Mouse (Mus musculus) CH12.LX (cell line): ENCODE measurements at regions not wholly inside any gene's neighbourhood (a gene's known extent, or its start where the extent isn't known, plus 50 kb on each side); places are given as distances from the start of the nearest gene placed in this dataset.
A peak's percentile ranks its signal among the peaks of the same experiment; 100 is the strongest.

ENCODE experiments used
- DNase-seq: peaks from one replicate; pipeline ENCODE4 v3.0.0-alpha.2; 2013; ENCODE audit errors: extremely low read depth
- H3K27ac ChIP-seq: 2 replicates; pipeline ENCODE4 v1.5.1; 2012; ENCODE audit warnings: low read depth, mild to moderate bottlenecking, control low read depth, moderate library complexity; ENCODE audit not compliant: insufficient read depth
- H3K27me3 ChIP-seq: replicated peaks from 2 replicates; pipeline ENCODE3; 2012; ENCODE audit warnings: inconsistent platforms
- H3K36me3 ChIP-seq, 2 experiments: replicated peaks in 1 of 2; 2 replicates each; pipeline versions ENCODE3 to v1.6.1; 2012; ENCODE audit warnings: inconsistent platforms in 1 of 2, low read length in 1 of 2, mild to moderate bottlenecking in 1 of 2, mixed read lengths in 1 of 2, moderate library complexity in 1 of 2; ENCODE audit not compliant: control insufficient read depth in 1 of 2, insufficient read depth in 1 of 2
- H3K4me1 ChIP-seq, 2 experiments: 2 replicates each; pipeline ENCODE4 v1.6.1; 2012; ENCODE audit warnings: inconsistent platforms in 1 of 2, moderate library complexity in 1 of 2; ENCODE audit not compliant: insufficient read depth in 2 of 2, control insufficient read depth in 1 of 2
- H3K4me2 ChIP-seq: 2 replicates; pipeline ENCODE4 v1.6.1; 2012; ENCODE audit warnings: low read depth, mild to moderate bottlenecking, control low read depth; ENCODE audit not compliant: poor library complexity, insufficient read depth, severe bottlenecking
- H3K4me3 ChIP-seq, 3 experiments: fragments of 150-350 bp in 1 of 3; sonication (generic) in 1 of 3; replicated peaks in 1 of 3; 2 replicates each; pipeline versions ENCODE3 to v1.5.1; 2011 to 2012; ENCODE audit warnings: low read depth in 2 of 3, low read length in 2 of 3, mild to moderate bottlenecking in 2 of 3, moderate library complexity in 2 of 3, control low read depth in 1 of 3, improper control_type of control experiment in 1 of 3, inconsistent platforms in 1 of 3, mixed read lengths in 1 of 3; ENCODE audit not compliant: poor library complexity in 1 of 3
- H3K79me2 ChIP-seq: replicated peaks from 2 replicates; pipeline ENCODE4 v1.6.1; 2012; ENCODE audit warnings: mild to moderate bottlenecking, moderate library complexity; ENCODE audit not compliant: control insufficient read depth, poor library complexity, insufficient read depth, severe bottlenecking; ENCODE audit errors: extremely low read depth
- H3K9ac ChIP-seq: 2 replicates; pipeline ENCODE4 v1.6.1; 2012; ENCODE audit warnings: low read depth, mild to moderate bottlenecking, control low read depth, moderate library complexity; ENCODE audit not compliant: insufficient read depth
- H3K9me3 ChIP-seq: replicated peaks from 2 replicates; pipeline ENCODE3; 2012; ENCODE audit warnings: low read length, inconsistent platforms, mixed read lengths
- CTCF ChIP-seq, 2 experiments: IDR thresholded peaks in 1 of 2; conservative IDR thresholded peaks in 1 of 2; 2 replicates each; pipeline ENCODE4 v1.5.1; 2011 to 2012; ENCODE audit warnings: low read depth in 2 of 2, low read length in 2 of 2, improper control_type of control experiment in 1 of 2, inconsistent platforms in 1 of 2, mild to moderate bottlenecking in 1 of 2, moderate library complexity in 1 of 2
- EP300 ChIP-seq: IDR thresholded peaks from 2 replicates; pipeline ENCODE4 v1.6.1; 2011; ENCODE audit warnings: low read length, improper control_type of control experiment
- HCFC1 ChIP-seq: IDR thresholded peaks from 2 replicates; pipeline ENCODE4 v1.6.1; 2012; ENCODE audit warnings: low read depth, mild to moderate bottlenecking, inconsistent platforms, low read length, improper control_type of control experiment
- IRF4 ChIP-seq: IDR thresholded peaks from 2 replicates; pipeline ENCODE4 v1.6.1; 2014; ENCODE audit warnings: low read depth, mild to moderate bottlenecking, inconsistent platforms, low read length, improper control_type of control experiment
- MAFK ChIP-seq: IDR thresholded peaks from 2 replicates; pipeline ENCODE4 v1.6.1; 2011; ENCODE audit warnings: low read length, improper control_type of control experiment; ENCODE audit not compliant: insufficient replicate concordance
- MEF2A ChIP-seq: IDR thresholded peaks from 2 replicates; pipeline ENCODE4 v1.6.1; 2014; ENCODE audit warnings: low read depth, mild to moderate bottlenecking, inconsistent platforms, low read length, improper control_type of control experiment, borderline replicate concordance
- MYC ChIP-seq: IDR thresholded peaks from 2 replicates; pipeline ENCODE4 v1.6.1; 2011; ENCODE audit warnings: low read depth, mild to moderate bottlenecking, improper control_type of control experiment, low read length
- POLR2AphosphoS2 ChIP-seq: IDR thresholded peaks from 2 replicates; pipeline ENCODE4 v1.6.1; 2011; ENCODE audit warnings: low read depth, low read length, improper control_type of control experiment
- RAD21 ChIP-seq: IDR thresholded peaks from 2 replicates; pipeline ENCODE4 v1.6.1; 2011; ENCODE audit warnings: low read depth, mild to moderate bottlenecking, low read length, improper control_type of control experiment, moderate library complexity
- SMC3 ChIP-seq: IDR thresholded peaks from 2 replicates; pipeline ENCODE4 v1.6.1; 2011; ENCODE audit warnings: low read depth, low read length, improper control_type of control experiment
- ZC3H11A ChIP-seq: IDR thresholded peaks from 2 replicates; pipeline ENCODE4 v1.6.1; 2012; ENCODE audit warnings: low read depth, mild to moderate bottlenecking, inconsistent platforms, low read length, improper control_type of control experiment
- ZMIZ1 ChIP-seq: IDR thresholded peaks from 2 replicates; pipeline ENCODE4 v1.6.1; 2012; ENCODE audit warnings: low read depth, mild to moderate bottlenecking, inconsistent platforms, low read length, improper control_type of control experiment
- ZNF384 ChIP-seq: IDR thresholded peaks from 2 replicates; pipeline ENCODE4 v1.6.1; 2012; ENCODE audit warnings: low read depth, low read length, improper control_type of control experiment, inconsistent platforms
- dilution Hi-C: fragments of 300-500 bp; cut with MboI; formaldehyde crosslinking; loops from 2 replicates; pipeline ENCODE4 v1.14.3; 2020; ENCODE audit warnings: low sequenced_read_pairs; ENCODE audit not compliant: extremely low pct_unique_long_range_greater_than_20kb, extremely low pct_ligation_motif_present
- in situ Hi-C: fragments of 300-500 bp; cut with MboI; formaldehyde crosslinking; loops from 3 replicates; pipeline ENCODE4 v1.14.3; 2019; ENCODE audit warnings: low sequenced_read_pairs, low pct_ligation_motif_present, low pct_unique_long_range_greater_than_20kb, mixed read lengths

GRCm38 (mm10) chr11:64727841-64728421 is 250.9 kb upstream of the Elac2 start:
- Histone ChIP-seq H3K4me1 (peaks cover 2 to 9% of the 10 kb centered on the region in 2 experiments; a peak in 2 of 4 replicates), H3K9ac (no peak overlapping the region), H3K79me2 (no peaks in the 10 kb centered on the region), H3K27ac (no peak overlapping the region), H3K27me3 (no peaks in the 10 kb centered on the region), H3K4me3 (no peak overlapping the region), H3K36me3 (no peaks in the 10 kb centered on the region), H3K9me3 (no peaks in the 10 kb centered on the region), H3K4me2 (no peak overlapping the region)
- TF ChIP-seq IRF4 (no peak), POLR2AphosphoS2 (no peak), EP300 (no peak), CTCF (conservative IDR thresholded peaks at IDR 0.05 in 1 of 2, IDR thresholded peaks at IDR 0.05 in 1 of 2; ENCODE audit: low read depth in 2 of 2, low read length in 2 of 2) (no peak), MEF2A (no peak), RAD21 (no peak)
- in situ Hi-C loops (no loop called here), dilution Hi-C loops (no loop called here)
- DNase-seq: no peak

GRCm38 (mm10) chr11:64738948-64739347 is 239.9 kb upstream of the Elac2 start:
- H3K27ac ChIP-seq: no peak overlapping the region
- no peak overlapping the region for H3K9ac ChIP-seq
- dilution Hi-C loops: no loop called here
- no peaks in the 10 kb centered on the region for H3K9me3 ChIP-seq
- no peaks in the 10 kb centered on the region for H3K36me3 ChIP-seq
- no peak overlapping the region for H3K4me3 ChIP-seq
- no peak for DNase-seq
- in situ Hi-C loops: no loop called here
- H3K79me2 ChIP-seq: no peaks in the 10 kb centered on the region
- TF ChIP-seq MAFK (no peak), SMC3 (no peak), ZNF384 (no peak), IRF4 (no peak), HCFC1 (no peak), ZMIZ1 (no peak), POLR2AphosphoS2 (no peak), MYC (no peak)
- no peak overlapping the region for H3K4me2 ChIP-seq
- no peaks in the 10 kb centered on the region for H3K27me3 ChIP-seq
- H3K4me1 ChIP-seq: no peaks in the 10 kb centered on the region

GRCm38 (mm10) chr11:64743753-64744152 is 235.1 kb upstream of the Elac2 start:
- Histone ChIP-seq H3K36me3 (no peaks in the 10 kb centered on the region), H3K9ac (no peak overlapping the region), H3K27ac (no peak overlapping the region), H3K4me3 (no peak overlapping the region), H3K79me2 (no peaks in the 10 kb centered on the region), H3K27me3 (no peaks in the 10 kb centered on the region), H3K4me2 (no peak overlapping the region), H3K9me3 (peaks cover 2% of the 10 kb centered on the region), H3K4me1 (no peaks in the 10 kb centered on the region)
- dilution Hi-C loops (no loop called here), in situ Hi-C loops (no loop called here)
- DNase-seq: no peak
- 0 out of 2 replicates have a peak, but pooled peaks have one; percentile 25 for TF ChIP-seq ZNF384
- TF ChIP-seq ZC3H11A: no peak
